Mouse (Mus musculus) heart, postnatal 0 days (tissue): ENCODE data around the gene Grik4. TPM values are rescaled to one million over a fixed set of nuclear protein-coding genes. Genes with fewer than 3 reads are reported as not detected.

Experiments used
- ATAC-seq: fragments of 200-750 bp; cut with Nextera tagmentation; 2 replicates; pipeline ENCODE4 v1.8.0; 2017; ENCODE audit warnings: low read depth, moderate number of reproducible peaks, moderate library complexity; ENCODE audit not compliant: insufficient read depth
- DNase-seq: peaks from one replicate; pipeline ENCODE4 v3.0.0-alpha.2; 2016; ENCODE audit warnings: low spot score
- H3K27ac ChIP-seq: fragments of 300-500 bp; sonication (generic); 2 replicates; pipeline ENCODE4 v1.5.1; 2014; ENCODE audit warnings: low read depth, mild to moderate bottlenecking
- H3K27me3 ChIP-seq: fragments of 300-500 bp; sonication (generic); 2 replicates; pipeline ENCODE4 v1.6.1; 2014; ENCODE audit warnings: low read length, mixed read lengths; ENCODE audit not compliant: control insufficient read depth, insufficient read depth
- H3K36me3 ChIP-seq: fragments of 300-500 bp; sonication (generic); replicated peaks from 2 replicates; pipeline ENCODE4 v1.6.1; 2014; ENCODE audit warnings: low read length, mixed read lengths; ENCODE audit not compliant: control insufficient read depth, insufficient read depth
- H3K4me1 ChIP-seq: fragments of 300-500 bp; sonication (generic); 2 replicates; pipeline ENCODE4 v1.6.1; 2014; ENCODE audit warnings: antibody characterized with exemption; ENCODE audit not compliant: control insufficient read depth, insufficient read depth
- H3K4me2 ChIP-seq: fragments of 300-500 bp; sonication (generic); 2 replicates; pipeline ENCODE4 v1.6.1; 2014; ENCODE audit warnings: low read depth, mild to moderate bottlenecking, low read length, moderate library complexity
- H3K4me3 ChIP-seq: fragments of 300-500 bp; sonication (generic); 2 replicates; pipeline ENCODE4 v1.5.1; 2014; ENCODE audit warnings: low read depth, low read length
- H3K9ac ChIP-seq: fragments of 300-500 bp; sonication (generic); replicated peaks from 2 replicates; pipeline ENCODE4 v1.6.1; 2014; ENCODE audit warnings: low read depth, low read length, mixed read lengths
- H3K9me3 ChIP-seq: fragments of 300-500 bp; sonication (generic); replicated peaks from 2 replicates; pipeline ENCODE4 v1.6.1; 2016; ENCODE audit warnings: low read length; ENCODE audit not compliant: control insufficient read depth
- CTCF ChIP-seq: IDR thresholded peaks from 2 replicates; pipeline ENCODE4 v1.5.1; 2016; ENCODE audit warnings: antibody characterized with exemption, control low read depth, low read depth
- EP300 ChIP-seq: IDR thresholded peaks from 2 replicates; pipeline ENCODE4 v1.6.1; 2016; ENCODE audit warnings: antibody characterized with exemption, low read depth
- WGBS: fragments of 180-500 bp; shearing (Covaris S2); extraction: QIAGEN DNeasy Blood & Tissue Kit; methylation state at CpG from one replicate; pipeline ENCODE4 v1.1.7; 2014; 5-methylcytosine and 5-hydroxymethylcytosine counted together
- polyA plus RNA-seq: library from polyadenylated mRNA; unstranded; fragments of >200 nt; fragmentation: Nextera tagmentation; extraction: Ambion mirVana; gene quantifications from 2 replicates; pipeline ENCODE4 v1.2.1, GENCODE M21; 2015
- total RNA-seq: library from RNA; depleted of rRNA; stranded (reverse); fragments of >200 nt; gene quantifications from 2 replicates; pipeline ENCODE4 v1.2.3, GENCODE M21; 2014; ENCODE audit warnings: low replicate concordance

The Grik4 gene
- total and polyA plus RNA-seq, 2 experiments from 2014 or later, result 0.03 TPM; not detected in 1

GRCm38 (mm10) chr9:42735086-42735485, 209.2 kb downstream of the Grik4 start:
- no peak overlapping the region for H3K9ac ChIP-seq
- no peaks in the 10 kb centered on the region for H3K9me3 ChIP-seq
- 78% methylated on average over 5 of the region's 5 CpGs for WGBS
- H3K4me2 ChIP-seq, result no peak overlapping the region
- H3K36me3 ChIP-seq, result no peaks in the 10 kb centered on the region
- ATAC-seq, result no peak
- TF ChIP-seq EP300, result no peak
- TF ChIP-seq CTCF, result no peak
- no peak overlapping the region for H3K4me3 ChIP-seq
- H3K27ac ChIP-seq, result no peak overlapping the region
- H3K27me3 ChIP-seq, result no peaks in the 10 kb centered on the region
- H3K4me1 ChIP-seq, result no peaks in the 10 kb centered on the region
- DNase-seq, result no peak

- Histone ChIP-seq H3K27ac (no peak overlapping the region), H3K27me3 (no peaks in the 10 kb centered on the region), H3K9me3 (no peaks in the 10 kb centered on the region), H3K36me3 (no peaks in the 10 kb centered on the region), H3K4me2 (no peak overlapping the region), H3K4me3 (no peak overlapping the region), H3K9ac (no peak overlapping the region), H3K4me1 (no peaks in the 10 kb centered on the region)
- DNase-seq (no peak), ATAC-seq (no peak)
- WGBS, result 69% methylated on average over 9 of the region's 9 CpGs
- TF ChIP-seq CTCF (no peak), EP300 (no peak)
These were observed 211.5 kb downstream of the Grik4 start for GRCm38 (mm10) chr9:42732731-42733318.

DNA sequence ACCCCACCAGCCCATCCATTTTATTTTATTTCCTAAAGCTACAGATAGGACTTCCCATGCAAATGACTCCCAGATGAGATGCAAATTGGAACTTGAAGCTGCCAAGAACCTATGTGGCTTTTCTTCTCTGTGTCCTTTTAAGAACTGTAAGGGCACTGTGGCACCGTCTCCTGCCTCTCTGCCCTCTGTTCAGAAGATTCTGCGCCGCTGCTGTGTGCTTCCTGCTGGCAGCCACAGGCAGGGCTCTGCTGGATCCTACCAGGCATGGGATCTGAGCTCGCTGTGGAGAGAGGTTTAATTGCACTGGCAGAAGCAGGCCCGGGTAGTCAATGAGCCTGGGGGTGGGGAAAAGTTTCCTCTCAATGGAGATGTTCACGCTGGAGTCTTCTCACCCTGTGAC, 215.8 kb downstream of the Grik4 start:
- H3K27me3 ChIP-seq, result no peaks in the 10 kb centered on the region
- H3K9me3 ChIP-seq, result no peaks in the 10 kb centered on the region
- H3K36me3 ChIP-seq, result no peaks in the 10 kb centered on the region
- WGBS, result 50% methylated on average over 6 of the region's 6 CpGs
- H3K27ac ChIP-seq, result no peak overlapping the region
- H3K4me1 ChIP-seq, result no peaks in the 10 kb centered on the region
- DNase-seq, result no peak
- H3K4me3 ChIP-seq, result no peak overlapping the region
- TF ChIP-seq EP300, result no peak
- TF ChIP-seq CTCF, result no peak
- H3K9ac ChIP-seq, result no peak overlapping the region
- no peak for ATAC-seq
- H3K4me2 ChIP-seq, result no peak overlapping the region

- H3K4me3 ChIP-seq, result no peak overlapping the region
- WGBS, result 79% methylated on average over 6 of the region's 6 CpGs
- ATAC-seq, result no peak
- no peaks in the 10 kb centered on the region for H3K9me3 ChIP-seq
- no peak overlapping the region for H3K4me2 ChIP-seq
- no peak for TF ChIP-seq EP300
- TF ChIP-seq CTCF, result no peak
- no peaks in the 10 kb centered on the region for H3K4me1 ChIP-seq
- H3K9ac ChIP-seq, result no peak overlapping the region
- DNase-seq, result no peak
- no peak overlapping the region for H3K27ac ChIP-seq
- H3K27me3 ChIP-seq, result no peaks in the 10 kb centered on the region
- no peaks in the 10 kb centered on the region for H3K36me3 ChIP-seq
These were observed 216.6 kb downstream of the Grik4 start for GRCm38 (mm10) chr9:42727661-42728060.

- H3K27ac ChIP-seq, result no peak overlapping the region
- TF ChIP-seq EP300 (no peak), CTCF (no peak)
- H3K9ac ChIP-seq, result no peak overlapping the region
- no peaks in the 10 kb centered on the region for H3K4me1 ChIP-seq
- DNase-seq, result no peak
- H3K4me2 ChIP-seq, result no peak overlapping the region
- H3K4me3 ChIP-seq, result no peak overlapping the region
- no peaks in the 10 kb centered on the region for H3K27me3 ChIP-seq
- no peaks in the 10 kb centered on the region for H3K9me3 ChIP-seq
- 75% methylated on average over 5 of the region's 5 CpGs for WGBS
- H3K36me3 ChIP-seq, result no peaks in the 10 kb centered on the region
- ATAC-seq, result no peak
These were observed 217.1 kb downstream of the Grik4 start for GRCm38 (mm10) chr9:42727186-42727585.

DNA sequence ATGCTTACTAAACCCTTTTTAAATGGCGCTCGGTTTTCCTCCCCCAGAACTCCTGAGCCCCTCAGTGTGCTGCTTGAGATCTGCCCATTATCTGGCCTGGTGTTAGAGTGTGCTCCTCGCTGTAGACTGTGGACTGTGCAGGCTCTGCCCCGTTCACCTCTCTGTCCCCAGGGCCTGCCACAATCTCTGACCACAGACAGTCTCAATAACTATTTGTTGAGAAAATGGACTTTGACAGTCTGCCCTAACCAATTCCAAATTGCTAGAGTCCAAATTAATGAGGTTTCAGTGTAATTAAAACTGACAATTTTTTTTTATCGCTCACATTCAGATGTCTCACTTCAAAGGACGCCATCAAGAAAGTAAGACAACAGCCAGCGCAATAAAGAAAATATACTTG, 220.2 kb downstream of the Grik4 start:
- ATAC-seq, result no peak
- Histone ChIP-seq H3K36me3 (no peaks in the 10 kb centered on the region), H3K4me2 (no peak overlapping the region), H3K9ac (no peak overlapping the region), H3K4me1 (no peaks in the 10 kb centered on the region), H3K27ac (no peak overlapping the region), H3K4me3 (no peak overlapping the region), H3K9me3 (no peaks in the 10 kb centered on the region), H3K27me3 (no peaks in the 10 kb centered on the region)
- TF ChIP-seq EP300 (no peak), CTCF (no peak)
- 65% methylated on average over 7 of the region's 7 CpGs for WGBS
- DNase-seq, result no peak
